ENCODE assay signal across 25 mouse cellular contexts in the genomic region with DNA sequence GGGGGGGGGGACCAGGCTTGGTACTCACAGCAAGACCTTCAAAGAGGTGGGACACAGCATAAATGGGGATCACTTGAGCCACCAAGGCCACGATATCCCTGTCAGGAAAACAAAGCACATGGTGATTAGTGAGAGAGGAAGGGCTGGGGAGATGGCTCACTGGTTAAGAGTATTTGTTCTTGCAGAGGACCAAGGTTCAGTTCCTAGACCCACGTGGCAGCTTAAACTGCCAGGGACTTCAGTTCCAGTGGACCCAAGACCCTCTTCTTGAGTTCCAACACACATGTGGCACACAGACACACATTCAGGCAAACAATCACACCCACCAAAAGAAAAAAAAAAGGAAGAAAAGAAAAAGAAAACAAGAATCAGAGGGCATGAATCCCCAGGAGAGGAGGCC. TPM values are rescaled to one million over a fixed set of nuclear protein-coding genes. Genes with fewer than 3 reads are reported as not detected.
DNase-seq lines count a peak whose midpoint lies in the region; ATAC-seq and TF ChIP-seq lines count a peak whose summit lies in the region.
"Had no signal": no experiment of that assay in that cellular context is flagged by ENCODE, and none has a peak within 500 bp of the region (broad histone marks: within the 10 kb centered on the region; RNA-seq: fewer than 3 reads in every experiment).

No protein-coding gene starts in this region.

- no peaks in the 10 kb centered on the region for H3K9me3 ChIP-seq in heart, embryonic 12.5 days (replicated peaks)
- H3K9me3 ChIP-seq in midbrain, embryonic 10.5 days (replicated peaks): no peaks in the 10 kb centered on the region
- H3K9me3 ChIP-seq: forebrain, embryonic 10.5 days; forebrain, embryonic 13.5 days; G1E; heart, embryonic 15.5 days; hindbrain, embryonic 10.5 days; hindbrain, embryonic 13.5 days had no signal

- no peak for TF ChIP-seq CTCF in small intestine, adult 2 months (IDR thresholded peaks at IDR 0.05; ENCODE audit: extremely low read depth, insufficient read length, insufficient replicate concordance, low read depth, low read length)

- H3K27ac ChIP-seq in heart, embryonic 12.5 days (ENCODE audit: poor library complexity, severe bottlenecking): no peak overlapping the region
- peak overlapping the region; percentile 44; the same call in 1 of the 2 replicates for H3K27ac ChIP-seq in small intestine, adult 2 months (ENCODE audit: insufficient read depth, low read depth, low read length)
- no peak overlapping the region for H3K27ac ChIP-seq in midbrain, embryonic 10.5 days (replicated peaks)
- H3K27ac ChIP-seq: forebrain, embryonic 13.5 days; heart, embryonic 15.5 days; hindbrain, embryonic 10.5 days; hindbrain, embryonic 13.5 days had no signal

- no peaks in the 10 kb centered on the region; the same call in 1 of the 2 replicates for H3K4me1 ChIP-seq in heart, embryonic 12.5 days (replicated peaks)
- H3K4me1 ChIP-seq in small intestine, adult 2 months (ENCODE audit: control insufficient read depth, insufficient read depth, insufficient read length, low read length): peaks cover 11% of the 10 kb centered on the region; the same call in 1 of the 2 replicates
- peaks cover 7% of the 10 kb centered on the region; the same call in 1 of the 2 replicates for H3K4me1 ChIP-seq in midbrain, embryonic 10.5 days
- H3K4me1 ChIP-seq: forebrain, embryonic 13.5 days; heart, embryonic 15.5 days; hindbrain, embryonic 13.5 days had no signal

- peaks cover 9% of the 10 kb centered on the region for H3K27me3 ChIP-seq in heart, embryonic 12.5 days (replicated peaks)
- no peaks in the 10 kb centered on the region for H3K27me3 ChIP-seq in small intestine, adult 2 months (ENCODE audit: control insufficient read depth, insufficient read depth, low read length)
- peaks cover 8% of the 10 kb centered on the region for H3K27me3 ChIP-seq in midbrain, embryonic 10.5 days (ENCODE audit: low read depth, poor library complexity, severe bottlenecking)
- H3K27me3 ChIP-seq: forebrain, embryonic 13.5 days; heart, embryonic 15.5 days; Patski had no signal

- no peak for TF ChIP-seq POLR2A in small intestine, adult 2 months (IDR thresholded peaks at IDR 0.05; ENCODE audit: low read depth, low read length)

- peaks cover 4% of the 10 kb centered on the region; the same call in 1 of the 2 replicates for H3K36me3 ChIP-seq in heart, embryonic 12.5 days
- no peaks in the 10 kb centered on the region for H3K36me3 ChIP-seq in small intestine, adult 2 months (ENCODE audit: control insufficient read depth, insufficient read depth, low read length)
- H3K36me3 ChIP-seq in midbrain, embryonic 10.5 days: no peaks in the 10 kb centered on the region
- H3K36me3 ChIP-seq: forebrain, embryonic 10.5 days; G1E; heart, embryonic 15.5 days; hindbrain, embryonic 10.5 days; hindbrain, embryonic 13.5 days had no signal

- H3K4me2 ChIP-seq in heart, embryonic 12.5 days: no peak overlapping the region
- H3K4me2 ChIP-seq: forebrain, embryonic 13.5 days; heart, embryonic 11.5 days; heart, embryonic 15.5 days; hindbrain, embryonic 13.5 days had no signal

- ATAC-seq in heart, embryonic 12.5 days (ENCODE audit: insufficient number of reproducible peaks, low FRiP score): no peak
- ATAC-seq: forebrain, embryonic 13.5 days; forebrain, embryonic 16.5 days; hindbrain, embryonic 16.5 days; Patski had no signal

- DNase-seq in heart, adult 11 months: peak; percentile 44
- peak; percentile 62 for DNase-seq in kidney, adult 9 months
- no peak for DNase-seq in kidney, adult 8-10 months
- no peak for DNase-seq in midbrain, embryonic 10.5 days (ENCODE audit: low spot score)
- DNase-seq: adrenal gland, postnatal 10 days; B cell, adult 2 months; cerebellum, adult 18-20 months; cerebellum, adult 9-10 months; cerebellum, postnatal 14 days; gastrocnemius, postnatal 10 days; gastrocnemius, postnatal 36 days; heart, postnatal 10 days; heart, postnatal 36 days had no signal

- H3K9ac ChIP-seq in heart, embryonic 12.5 days: no peak overlapping the region
- H3K9ac ChIP-seq: heart, embryonic 15.5 days; hindbrain, embryonic 13.5 days had no signal

- 66% methylated on average over 2 of the region's 2 CpGs for WGBS in heart, embryonic 12.5 days
- 61% methylated on average over 2 of the region's 2 CpGs for WGBS in small intestine, adult 2 months
- WGBS in midbrain, embryonic 10.5 days: 80% methylated on average over 2 of the region's 2 CpGs

- H3K4me3 ChIP-seq in heart, embryonic 12.5 days: no peak overlapping the region
- H3K4me3 ChIP-seq in small intestine, adult 2 months (ENCODE audit: low read depth, low read length): no peak overlapping the region
- H3K4me3 ChIP-seq in midbrain, embryonic 10.5 days: no peak overlapping the region
- H3K4me3 ChIP-seq: forebrain, embryonic 10.5 days; forebrain, embryonic 13.5 days; heart, embryonic 15.5 days; hindbrain, embryonic 10.5 days; hindbrain, embryonic 13.5 days had no signal

RNA-seq across cellular contexts. Expression of a gene that starts 10.4 kb away (rescaled TPM):
- polyA plus RNA-seq in heart, embryonic 12.5 days (2016; fragmentation: Nextera tagmentation; extraction: Ambion mirVana): not detected in 2 replicates
- polyA plus RNA-seq in small intestine, adult 2 months (2012; rRNA removed): 0.06 TPM in 1 of 2 replicates, not detected in the other
- not detected in 2 replicates for polyA plus RNA-seq in midbrain, embryonic 10.5 days (2016; fragmentation: Nextera tagmentation; extraction: Ambion mirVana)
- polyA plus RNA-seq: forebrain, embryonic 10.5 days; forebrain, embryonic 13.5 days; forebrain, embryonic 16.5 days; G1E; hindbrain, embryonic 10.5 days; Patski had no signal

RNA-seq across cellular contexts. Expression of a gene that starts 25.1 kb away (rescaled TPM):
- polyA plus RNA-seq in heart, embryonic 12.5 days (2016; fragmentation: Nextera tagmentation; extraction: Ambion mirVana): 26.1 and 27.4 TPM in 2 replicates
- polyA plus RNA-seq in small intestine, adult 2 months (2012; rRNA removed): 9.7 and 25.8 TPM in 2 replicates
- polyA plus RNA-seq in midbrain, embryonic 10.5 days (2016; fragmentation: Nextera tagmentation; extraction: Ambion mirVana): 0.10 TPM in 1 of 2 replicates, not detected in the other
- polyA plus RNA-seq: forebrain, embryonic 13.5 days; G1E had no signal

Comparison
In these comparisons a context has a peak if more than half of its experiments do, and no peak if none do; other contexts are left out.
1. DNase-seq: peak in heart, adult 11 months (single experiment) and kidney, adult 9 months (single experiment); none in kidney, adult 8-10 months (0 of 2) and midbrain, embryonic 10.5 days (single experiment).